In the genomic region with DNA sequence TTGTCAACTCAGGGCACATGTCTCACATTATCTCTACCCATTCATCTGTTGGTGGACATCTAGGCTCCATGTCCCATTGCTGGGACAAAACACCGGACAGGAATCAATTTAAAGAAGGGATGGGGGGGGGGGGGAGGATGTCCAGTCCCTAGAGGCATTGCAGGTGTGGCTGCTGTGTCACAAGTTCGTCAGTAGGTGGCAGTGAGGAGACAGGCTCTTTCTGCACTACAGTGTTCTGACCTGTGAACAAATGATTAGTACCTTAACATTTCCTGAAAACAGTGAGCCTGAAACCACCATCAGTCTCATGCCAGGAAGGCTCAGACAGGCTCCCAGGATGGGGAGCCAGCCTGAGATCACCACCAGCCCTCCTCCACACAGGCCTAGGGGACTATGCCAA, we compare ENCODE assay signal across 8 mouse cellular contexts. TPM values are rescaled to one million over a fixed set of nuclear protein-coding genes. Genes with fewer than 3 reads are reported as not detected.
DNase-seq lines count a peak whose midpoint lies in the region; TF ChIP-seq lines count a peak whose summit lies in the region.

No protein-coding gene starts in this region.

- no peaks in the 10 kb centered on the region for H3K79me2 ChIP-seq in MEL (ENCODE audit: control insufficient read depth, insufficient read depth, low read length, poor library complexity)

- TF ChIP-seq RAD21 in MEL (IDR thresholded peaks at IDR 0.05; ENCODE audit: low read depth, low read length), result peak; percentile 31

- TF ChIP-seq CTCF in MEL (IDR thresholded peaks at IDR 0.05 in 2 of 3, conservative IDR thresholded peaks at IDR 0.05 in 1 of 3; ENCODE audit: control insufficient read depth in 1 of 3, insufficient read depth in 1 of 3, low read depth in 2 of 3, low read length in 3 of 3, poor library complexity in 1 of 3, severe bottlenecking in 1 of 3), result peak; percentile 68 to 86 (median 73)

- H3K36me3 ChIP-seq in MEL (ENCODE audit: control insufficient read depth in 1 of 2, insufficient read depth in 2 of 2, low read length in 2 of 2), result peaks cover 0 to 3% of the 10 kb centered on the region in 2 experiments; a peak in 2 of 4 replicates

- no peak overlapping the region for H3K4me3 ChIP-seq in MEL (ENCODE audit: control insufficient read depth in 1 of 2, insufficient read depth in 1 of 2, low read depth in 2 of 2, low read length in 2 of 2)

- peak; percentile 20 for DNase-seq in heart, postnatal 4 days
- DNase-seq in heart, adult 8-10 months (ENCODE audit: low spot score), result no peak
- peak; percentile 62 for DNase-seq in 416B (ENCODE audit: low read depth)
- peak; percentile 67 for DNase-seq in MEL (ENCODE audit: low read depth, low spot score)
- peak; percentile 31 for DNase-seq in lung, postnatal 10 days
- DNase-seq in frontal cortex, postnatal 14 days (ENCODE audit: low spot score in 2 of 2), result no peak
- no peak for DNase-seq in ovary, postnatal 10 days (ENCODE audit: low spot score)
- DNase-seq in spleen, adult 18-20 months, result no peak

- H3K27me3 ChIP-seq in MEL (ENCODE audit: control insufficient read depth in 1 of 2, insufficient read depth in 2 of 2, low read length in 2 of 2), result peaks cover 0 to 3% of the 10 kb centered on the region in 2 experiments; a peak in 3 of 4 replicates

- peaks cover 0 to 15% of the 10 kb centered on the region in 2 experiments; a peak in 3 of 4 replicates for H3K4me1 ChIP-seq in MEL (ENCODE audit: control insufficient read depth in 1 of 2, insufficient read depth in 2 of 2, low read length in 2 of 2)

- H3K9ac ChIP-seq in MEL (ENCODE audit: control insufficient read depth, low read depth, low read length, poor library complexity, severe bottlenecking), result no peak overlapping the region

- no peak overlapping the region for H3K27ac ChIP-seq in MEL (ENCODE audit: control insufficient read depth, low read depth, low read length)

- TF ChIP-seq POLR2A in MEL (IDR thresholded peaks at IDR 0.05; ENCODE audit: control insufficient read depth in 1 of 2, insufficient read depth in 1 of 2, low read depth in 1 of 2, low read length in 2 of 2, poor library complexity in 1 of 2), result no peak

- no peaks in the 10 kb centered on the region for H3K9me3 ChIP-seq in MEL (replicated peaks; ENCODE audit: insufficient read depth, low read length)

- TF ChIP-seq EP300 in MEL (IDR thresholded peaks at IDR 0.05; ENCODE audit: low read depth in 1 of 2, low read length in 2 of 2), result no peak

TF ChIP-seq in MEL, 35 proteins besides CTCF, POLR2A, EP300 and RAD21:
- TF ChIP-seq TAL1 (IDR thresholded peaks at IDR 0.05; ENCODE audit: low read length) (no peak), ZKSCAN1 (IDR thresholded peaks at IDR 0.05; ENCODE audit: low read depth, low read length) (no peak), ZMIZ1 (IDR thresholded peaks at IDR 0.05; ENCODE audit: low read depth, low read length) (no peak), SMC3 (IDR thresholded peaks at IDR 0.05; ENCODE audit: low read depth, low read length) (peak; percentile 47)

RNA-seq across cellular contexts. Expression of gene Arhgap22, which starts 6.8 kb away (rescaled TPM):
- total RNA-seq in heart, postnatal 4 days (2021), result 1 to 10 TPM; 2.1 to 3.0 TPM
- 1 to 10 TPM in 3 of 4 experiments, under 1 TPM in 1; 0.65 to 2.4 (median 1.2) TPM for total RNA-seq in heart, adult 8-10 months (2022)
- total RNA-seq in MEL (2012; rRNA removed), result 0.07 TPM in 1 of 2 replicates, not detected in the other
- polyA plus RNA-seq in MEL (2012; ENCODE audit: insufficient read depth in 1 of 2, insufficient read length in 2 of 2, low read depth in 1 of 2, low replicate concordance in 2 of 2, missing spikeins in 1 of 2), result under 1 TPM in 1 of 2 experiments, not detected in 1; 0.11 TPM

RNA-seq across cellular contexts. Expression of gene Wdfy4, which starts 21.7 kb away (rescaled TPM):
- total RNA-seq in heart, postnatal 4 days (2021), result 1 to 10 TPM; 2.2 TPM
- 1 to 10 TPM; 1.6 to 4.5 (median 2.3) TPM for total RNA-seq in heart, adult 8-10 months (2022)
- total RNA-seq in MEL (2012; rRNA removed), result 25.0 and 27.0 TPM in 2 replicates
- polyA plus RNA-seq in MEL (2012; ENCODE audit: insufficient read depth in 1 of 2, insufficient read length in 2 of 2, low read depth in 1 of 2, low replicate concordance in 2 of 2, missing spikeins in 1 of 2), result 10 to 100 TPM; 30.9 to 34.8 TPM

Comparison
In these comparisons a context has a peak if more than half of its experiments do, and no peak if none do; other contexts are left out.
1. DNase-seq: peak in heart, postnatal 4 days (single experiment), 416B (single experiment), MEL (single experiment) and lung, postnatal 10 days (single experiment); none in heart, adult 8-10 months (single experiment), frontal cortex, postnatal 14 days (0 of 2), ovary, postnatal 10 days (single experiment) and spleen, adult 18-20 months (0 of 2).